Mouse (Mus musculus): Measurements from ENCODE around the gene Cited2. TPM values are rescaled to one million over a fixed set of nuclear protein-coding genes. Genes with fewer than 3 reads are reported as not detected.

Gene Cited2
- total and polyA plus RNA-seq, 2 experiments from 2014 or later = 48.2 to 107 TPM

- WGBS = 80% methylated on average over 8 of the region's 8 CpGs
- H3K27me3 ChIP-seq (ENCODE audit: insufficient read depth, low read length) = no peaks in the 10 kb centered on the region
- peak overlapping the region; percentile 100 for H3K27ac ChIP-seq (ENCODE audit: low read depth, low read length)
- no peaks in the 10 kb centered on the region for H3K36me3 ChIP-seq (ENCODE audit: insufficient read depth, low read length)
- peak overlapping the region; percentile 74 for H3K4me2 ChIP-seq (ENCODE audit: low read depth, low read length, poor library complexity, severe bottlenecking)
- H3K9ac ChIP-seq (replicated peaks; ENCODE audit: low read length, poor library complexity, severe bottlenecking) = no peak overlapping the region
- no peaks in the 10 kb centered on the region for H3K9me3 ChIP-seq (ENCODE audit: low read length)
- ATAC-seq (ENCODE audit: low FRiP score) (no peak), DNase-seq (ENCODE audit: low spot score) (no peak)
- no peaks in the 10 kb centered on the region for H3K4me1 ChIP-seq (ENCODE audit: insufficient read depth, low read length)
- peak overlapping the region; percentile 94 for H3K4me3 ChIP-seq (ENCODE audit: low read depth, low read length)
- no peak for TF ChIP-seq CTCF (IDR thresholded peaks at IDR 0.05)
Measured at GRCm38 (mm10) chr10:17720891-17721601, 2.0 kb upstream of the Cited2 start.

GRCm38 (mm10) chr10:17721602-17722121, 1.4 kb upstream of the Cited2 start:
- DNase-seq (ENCODE audit: low spot score) (peak; percentile 53), ATAC-seq (ENCODE audit: low FRiP score) (no peak)
- Histone ChIP-seq H3K9me3 (ENCODE audit: low read length) (no peaks in the 10 kb centered on the region), H3K4me1 (ENCODE audit: insufficient read depth, low read length) (0 out of 2 replicates have a peak, but pooled peaks cover 3% of the 10 kb centered on the region), H3K4me2 (ENCODE audit: low read depth, low read length, poor library complexity, severe bottlenecking) (peak overlapping the region; percentile 74), H3K27ac (ENCODE audit: low read depth, low read length) (peak overlapping the region; percentile 100), H3K4me3 (ENCODE audit: low read depth, low read length) (peak overlapping the region; percentile 94), H3K9ac (replicated peaks; ENCODE audit: low read length, poor library complexity, severe bottlenecking) (peak overlapping the region; percentile 37), H3K36me3 (ENCODE audit: insufficient read depth, low read length) (no peaks in the 10 kb centered on the region), H3K27me3 (ENCODE audit: insufficient read depth, low read length) (no peaks in the 10 kb centered on the region)
- TF ChIP-seq CTCF (IDR thresholded peaks at IDR 0.05) = no peak
- 0% methylated on average over 21 of the region's 21 CpGs for WGBS

GRCm38 (mm10) chr10:17722158-17722557, 860 bp upstream of the Cited2 start:
- ATAC-seq (ENCODE audit: low FRiP score) (peak; percentile 85), DNase-seq (ENCODE audit: low spot score) (peak; percentile 98)
- Histone ChIP-seq H3K4me2 (ENCODE audit: low read depth, low read length, poor library complexity, severe bottlenecking) (peak overlapping the region; percentile 74), H3K27ac (ENCODE audit: low read depth, low read length) (peak overlapping the region; percentile 100), H3K36me3 (ENCODE audit: insufficient read depth, low read length) (no peaks in the 10 kb centered on the region), H3K4me3 (ENCODE audit: low read depth, low read length) (peak overlapping the region; percentile 94), H3K4me1 (ENCODE audit: insufficient read depth, low read length) (peaks cover 3% of the 10 kb centered on the region; the same call in 1 of the 2 replicates), H3K27me3 (ENCODE audit: insufficient read depth, low read length) (no peaks in the 10 kb centered on the region), H3K9me3 (ENCODE audit: low read length) (no peaks in the 10 kb centered on the region), H3K9ac (replicated peaks; ENCODE audit: low read length, poor library complexity, severe bottlenecking) (peak overlapping the region; percentile 97)
- TF ChIP-seq CTCF (IDR thresholded peaks at IDR 0.05) = peak; percentile 58
- WGBS = under 1% methylated on average over 24 of the region's 24 CpGs

GRCm38 (mm10) chr10:17723421-17723841, 413 bp downstream of the Cited2 start:
- H3K4me2 ChIP-seq (ENCODE audit: low read depth, low read length, poor library complexity, severe bottlenecking) = peak overlapping the region; percentile 74
- DNase-seq (ENCODE audit: low spot score) (peak; percentile 63), ATAC-seq (ENCODE audit: low FRiP score) (peak; percentile 55)
- no peaks in the 10 kb centered on the region for H3K36me3 ChIP-seq (ENCODE audit: insufficient read depth, low read length)
- H3K9me3 ChIP-seq (ENCODE audit: low read length) = no peaks in the 10 kb centered on the region
- WGBS = under 1% methylated on average over 28 of the region's 30 CpGs
- H3K27ac ChIP-seq (ENCODE audit: low read depth, low read length) = peak overlapping the region; percentile 100
- H3K4me3 ChIP-seq (ENCODE audit: low read depth, low read length) = peak overlapping the region; percentile 94
- peak overlapping the region; percentile 97 for H3K9ac ChIP-seq (replicated peaks; ENCODE audit: low read length, poor library complexity, severe bottlenecking)
- no peak for TF ChIP-seq CTCF (IDR thresholded peaks at IDR 0.05)
- H3K27me3 ChIP-seq (ENCODE audit: insufficient read depth, low read length) = no peaks in the 10 kb centered on the region
- H3K4me1 ChIP-seq (ENCODE audit: insufficient read depth, low read length) = peaks cover 3% of the 10 kb centered on the region; the same call in 1 of the 2 replicates

- peak; percentile 24; the same call in 1 of the 2 replicates for ATAC-seq (ENCODE audit: low FRiP score)
- under 1% methylated on average over 65 of the region's 65 CpGs for WGBS
- no peaks in the 10 kb centered on the region for H3K9me3 ChIP-seq (ENCODE audit: low read length)
- H3K27ac ChIP-seq (ENCODE audit: low read depth, low read length) = peak overlapping the region; percentile 100
- H3K4me2 ChIP-seq (ENCODE audit: low read depth, low read length, poor library complexity, severe bottlenecking) = peak overlapping the region; percentile 74
- no peaks in the 10 kb centered on the region for H3K27me3 ChIP-seq (ENCODE audit: insufficient read depth, low read length)
- DNase-seq (ENCODE audit: low spot score) = peak; percentile 54
- peak; percentile 64 for TF ChIP-seq CTCF (IDR thresholded peaks at IDR 0.05)
- peak overlapping the region; percentile 94 for H3K4me3 ChIP-seq (ENCODE audit: low read depth, low read length)
- peak overlapping the region; percentile 97 for H3K9ac ChIP-seq (replicated peaks; ENCODE audit: low read length, poor library complexity, severe bottlenecking)
- peaks cover 3% of the 10 kb centered on the region; the same call in 1 of the 2 replicates for H3K4me1 ChIP-seq (ENCODE audit: insufficient read depth, low read length)
- no peaks in the 10 kb centered on the region for H3K36me3 ChIP-seq (ENCODE audit: insufficient read depth, low read length)
Measured at GRCm38 (mm10) chr10:17723871-17724741, 1.1 kb downstream of the Cited2 start.
